Mouse (Mus musculus) bone marrow macrophage, adult 2 months (primary cell): ENCODE results near the gene Gm45618. TPM values are rescaled to one million over a fixed set of nuclear protein-coding genes. Genes with fewer than 3 reads are reported as not detected.
"Not testable (repeated sequence)": the region's sequence is repeated elsewhere in the genome, so short reads cannot be mapped to it uniquely, and the experiment has no call there.

Experiments used
- H3K27ac ChIP-seq: 2 replicates; pipeline ENCODE4 v1.5.1; 2012; ENCODE audit warnings: low read depth, low read length; ENCODE audit not compliant: insufficient read depth
- H3K4me1 ChIP-seq: 2 replicates; pipeline ENCODE4 v1.6.1; 2012; ENCODE audit warnings: low read length; ENCODE audit not compliant: control insufficient read depth, insufficient read depth
- H3K4me3 ChIP-seq: 2 replicates; pipeline ENCODE4 v1.5.1; 2012; ENCODE audit warnings: mild to moderate bottlenecking, low read length, moderate library complexity; ENCODE audit not compliant: insufficient read depth
- CTCF ChIP-seq: IDR thresholded peaks from 2 replicates; pipeline ENCODE4 v1.5.1; 2012; ENCODE audit warnings: low read depth, mild to moderate bottlenecking, low read length, moderate library complexity
- POLR2A ChIP-seq: IDR thresholded peaks from 2 replicates; pipeline ENCODE4 v1.6.1; 2012; ENCODE audit warnings: mild to moderate bottlenecking, low read depth, low read length, borderline replicate concordance
- polyA plus RNA-seq: library from polyadenylated mRNA; stranded (reverse); fragments of >200 nt; gene quantifications from 2 replicates; pipeline ENCODE4 v1.2.4, GENCODE M21; 2012; ENCODE audit not compliant: missing spikeins, insufficient read depth, insufficient read length

Gm45618 gene
- polyA plus RNA-seq, result not detected in 2 replicates

- H3K4me1 ChIP-seq, H3K27ac ChIP-seq, H3K4me3 ChIP-seq: not testable (repeated sequence)
Measured at GRCm38 (mm10) chr7:142120629-142121028, at the start of gene Gm45618. TSS of gene Gm45618 (minus strand) at chr7:142120729.

- no peak overlapping the region for H3K27ac ChIP-seq
- no peaks in the 10 kb centered on the region for H3K4me1 ChIP-seq
- no peak overlapping the region for H3K4me3 ChIP-seq
- TF ChIP-seq CTCF (no peak), POLR2A (no peak)
Measured at GRCm38 (mm10) chr7:142169836-142170235, 49.3 kb upstream of the Gm45618 start.

- H3K4me1 ChIP-seq, H3K27ac ChIP-seq, H3K4me3 ChIP-seq: not testable (repeated sequence)
Measured at GRCm38 (mm10) chr7:142165639-142166038, 45.1 kb upstream of the Gm45618 start, which contains the start of gene Gm4553. TSS of gene Gm4553 (minus strand) at chr7:142165739.

GRCm38 (mm10) chr7:142159366-142159765 is 38.8 kb upstream of the Gm45618 start:
- no peak overlapping the region for H3K4me3 ChIP-seq
- H3K27ac ChIP-seq, result no peak overlapping the region
- no peak for TF ChIP-seq CTCF
- TF ChIP-seq POLR2A, result no peak
- H3K4me1 ChIP-seq, result no peaks in the 10 kb centered on the region

GRCm38 (mm10) chr7:142157013-142157412 is 36.5 kb upstream of the Gm45618 start, which contains the start of gene Gm29735:
TSS of gene Gm29735 (minus strand) at chr7:142157113.
- H3K4me1 ChIP-seq, H3K4me3 ChIP-seq: not testable (repeated sequence)

GRCm38 (mm10) chr7:142155308-142155707 is 34.8 kb upstream of the Gm45618 start:
- Histone ChIP-seq H3K4me3 (no peak overlapping the region), H3K27ac (no peak overlapping the region), H3K4me1 (no peaks in the 10 kb centered on the region)
- no peak for TF ChIP-seq POLR2A
- TF ChIP-seq CTCF, result no peak

More at GRCm38 (mm10) chr7:142157013-142157412, 36.5 kb upstream of the Gm45618 start, which contains the start of gene Gm29735:
- H3K27ac ChIP-seq, result not testable (repeated sequence)

GRCm38 (mm10) chr7:142152191-142152590 is 31.7 kb upstream of the Gm45618 start:
- Histone ChIP-seq H3K27ac (no peak overlapping the region), H3K4me3 (no peak overlapping the region), H3K4me1 (no peaks in the 10 kb centered on the region)
- TF ChIP-seq POLR2A, result no peak
- no peak for TF ChIP-seq CTCF

- no peaks in the 10 kb centered on the region for H3K4me1 ChIP-seq
- TF ChIP-seq CTCF, result no peak
- no peak for TF ChIP-seq POLR2A
Measured at GRCm38 (mm10) chr7:142148633-142149032, 28.1 kb upstream of the Gm45618 start.

GRCm38 (mm10) chr7:142146033-142146432 is 25.5 kb upstream of the Gm45618 start:
- TF ChIP-seq POLR2A, result no peak
- no peak for TF ChIP-seq CTCF
- no peak overlapping the region for H3K27ac ChIP-seq
- no peaks in the 10 kb centered on the region for H3K4me1 ChIP-seq
- no peak overlapping the region for H3K4me3 ChIP-seq

More at GRCm38 (mm10) chr7:142148633-142149032, 28.1 kb upstream of the Gm45618 start:
- Histone ChIP-seq H3K4me3 (no peak overlapping the region), H3K27ac (no peak overlapping the region)

- TF ChIP-seq POLR2A (no peak), CTCF (no peak)
- no peak overlapping the region for H3K4me3 ChIP-seq
- no peaks in the 10 kb centered on the region for H3K4me1 ChIP-seq
- H3K27ac ChIP-seq, result no peak overlapping the region
Measured at GRCm38 (mm10) chr7:142145413-142145940, 24.9 kb upstream of the Gm45618 start.

- Histone ChIP-seq H3K4me1 (no peaks in the 10 kb centered on the region), H3K27ac (no peak within 1 kb of the TSS), H3K4me3 (no peak within 1 kb of the TSS)
- TF ChIP-seq POLR2A, result no peak
Measured at GRCm38 (mm10) chr7:142144507-142144906, 24.0 kb upstream of the Gm45618 start, which contains the start of gene Gm45337. TSS of gene Gm45337 (minus strand) at chr7:142144607.

- not testable (repeated sequence) for H3K27ac ChIP-seq, H3K4me3 ChIP-seq, H3K4me1 ChIP-seq
Measured at GRCm38 (mm10) chr7:142143506-142144010, 23.0 kb upstream of the Gm45618 start.
